Mouse (Mus musculus): ENCODE data around the gene Dlst.
A peak's percentile ranks its signal among the peaks of the same experiment; 100 is the strongest.

Gene Dlst

DNA sequence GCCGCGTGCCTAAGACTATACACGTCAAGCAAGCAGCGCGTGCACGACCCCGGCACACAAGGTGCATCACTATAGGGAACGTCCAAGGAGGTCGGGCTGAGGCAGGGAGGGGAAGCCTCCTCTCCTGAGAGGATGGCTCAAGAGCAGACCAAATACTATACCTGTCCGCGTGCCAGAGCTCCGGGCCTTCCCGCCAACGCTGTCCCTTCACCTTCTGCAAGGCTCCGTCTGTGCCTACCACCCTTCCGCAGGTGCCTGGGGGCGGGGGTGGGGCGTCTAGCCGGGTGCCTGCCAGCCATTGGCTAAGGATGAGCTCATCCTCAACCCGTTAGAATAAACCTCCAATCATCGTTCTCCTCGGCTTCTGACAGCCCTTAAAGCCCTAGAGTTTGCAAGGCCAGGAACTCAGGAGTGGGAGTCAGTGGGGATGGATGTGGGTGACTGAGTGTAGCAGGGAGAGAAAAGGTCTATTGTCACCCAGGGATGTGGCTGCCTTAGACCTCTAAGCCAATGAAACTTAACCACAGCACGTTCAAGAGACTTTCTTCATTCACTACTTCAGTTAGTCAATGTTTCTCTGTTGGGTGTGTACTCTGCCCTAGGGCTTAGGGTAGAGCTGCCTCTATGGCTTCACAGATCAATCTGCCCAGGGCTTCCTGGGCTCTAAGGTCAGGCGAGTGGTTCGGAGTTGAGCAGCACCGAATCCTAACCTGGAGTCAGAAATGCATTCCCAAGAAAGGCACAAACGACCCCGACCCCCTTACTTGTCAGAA lies 40.6 kb downstream of the Dlst start, which contains the start of gene Rps6kl1:
Gene Rps6kl1 (minus strand): TSS at position 263 of the 773 bp plus-strand sequence.
- DNase-seq (ENCODE audit: low spot score) = no peak

DNA sequence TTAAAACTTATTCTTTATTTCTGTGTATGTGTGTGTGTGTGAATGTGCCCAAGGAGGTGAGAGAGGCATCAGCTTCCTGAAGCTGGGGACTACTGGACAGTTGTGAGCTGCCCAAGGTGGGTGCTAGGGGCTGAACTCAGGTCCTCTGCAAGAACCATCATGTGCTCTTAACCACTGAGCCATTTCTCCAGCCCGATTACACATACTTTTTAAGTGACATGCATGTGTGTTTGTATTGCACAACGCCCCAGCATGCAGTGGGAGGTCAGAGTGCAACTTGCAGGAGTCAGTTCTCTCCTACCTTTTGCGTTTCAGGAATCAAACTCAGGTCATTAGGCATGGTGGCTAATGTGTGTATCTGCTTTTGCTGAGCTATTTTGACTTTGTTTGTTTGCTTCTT lies 42.4 kb downstream of the Dlst start:
- DNase-seq (ENCODE audit: low spot score) = no peak

DNA sequence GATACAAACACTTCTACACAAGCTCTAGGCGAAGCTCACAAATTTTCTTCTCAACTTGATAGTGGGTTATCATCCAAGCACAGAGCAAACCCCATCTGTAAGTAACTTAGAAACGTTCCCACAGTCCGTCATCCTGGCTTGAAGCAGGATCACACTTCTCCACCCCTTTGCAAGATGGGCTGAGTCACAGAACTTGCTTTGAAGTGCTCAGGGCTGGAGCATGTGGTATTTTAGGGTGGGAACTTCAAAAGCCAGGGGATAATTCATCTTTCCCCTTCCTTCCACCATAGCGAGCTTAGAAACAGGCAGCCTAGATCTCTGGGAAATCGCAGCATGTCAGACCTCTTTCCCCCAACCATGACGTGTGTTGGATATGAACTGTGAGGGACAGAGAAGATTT lies 45.7 kb downstream of the Dlst start:
- DNase-seq (ENCODE audit: low spot score) = no peak

DNA sequence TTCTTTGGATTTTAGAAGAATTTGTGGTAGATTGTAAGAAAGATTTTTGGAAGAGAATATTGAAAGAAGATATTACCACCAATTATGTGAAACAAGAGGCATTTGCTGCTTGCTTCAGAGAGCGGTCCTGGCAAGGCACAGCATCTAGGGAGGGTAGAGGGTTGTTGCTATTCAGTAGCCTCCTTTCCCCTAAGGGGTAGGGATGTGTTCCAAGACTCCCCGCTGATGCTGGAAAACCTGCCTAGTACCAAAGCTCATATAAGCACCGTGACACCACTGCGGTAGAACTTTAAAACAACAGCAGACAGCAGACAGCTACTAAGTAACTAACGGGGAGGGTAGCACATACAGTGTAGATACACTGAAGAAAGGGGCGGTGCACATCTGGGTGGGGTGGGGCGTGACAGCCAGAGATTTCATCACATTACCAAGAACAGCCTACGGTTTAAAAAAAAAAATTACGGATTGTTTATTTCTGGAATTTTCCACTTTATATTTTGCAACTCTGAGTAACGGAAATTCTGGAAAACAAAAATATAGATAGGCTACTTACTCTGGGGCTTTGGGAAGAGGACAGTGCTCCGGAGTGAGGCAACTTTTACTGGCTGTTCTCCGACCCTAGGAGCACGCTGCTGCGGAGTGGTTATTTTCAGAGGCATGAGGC lies 47.3 kb downstream of the Dlst start:
- no peak for DNase-seq (ENCODE audit: low spot score)

DNA sequence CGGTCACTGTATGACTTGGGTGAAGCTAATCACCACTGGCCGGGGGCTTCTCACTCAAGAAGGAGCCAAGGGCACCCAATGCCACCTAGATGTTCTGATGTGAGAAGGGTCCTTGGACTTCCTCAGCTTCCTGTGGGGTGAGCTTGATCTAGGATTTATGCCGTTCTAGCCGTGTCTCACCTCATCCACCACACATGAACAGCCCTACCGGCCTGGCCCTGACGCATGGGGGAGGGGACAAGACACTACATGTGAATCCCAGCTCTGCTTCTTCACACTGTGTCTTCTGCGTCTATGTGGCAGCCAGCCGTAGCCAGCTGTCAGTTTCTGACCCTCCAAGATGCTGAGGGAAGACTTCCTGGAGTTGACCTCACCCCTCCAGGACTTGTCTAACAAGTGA lies 48.2 kb downstream of the Dlst start:
- no peak for DNase-seq (ENCODE audit: low spot score)

DNA sequence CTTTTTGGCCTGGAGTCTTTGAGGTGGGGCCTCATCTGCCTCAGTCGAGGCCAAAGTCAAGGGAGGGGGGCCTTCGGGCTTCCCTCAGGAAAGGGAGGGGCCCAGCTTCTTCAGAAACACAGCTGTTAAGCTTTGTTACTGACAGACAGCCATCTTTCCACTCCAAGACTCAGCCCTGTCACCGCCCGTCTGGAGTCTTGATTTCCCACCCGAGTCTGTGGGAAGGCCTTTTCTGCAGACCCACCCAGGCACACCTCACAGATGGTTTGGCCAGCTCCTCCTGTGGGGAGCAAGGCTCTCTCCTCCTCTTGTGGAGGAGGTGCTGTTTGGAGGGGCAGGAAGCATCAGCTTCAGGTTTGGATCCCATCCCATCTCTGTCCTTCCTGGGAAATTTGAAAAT lies 49.0 kb downstream of the Dlst start:
- no peak for DNase-seq (ENCODE audit: low spot score)

DNA sequence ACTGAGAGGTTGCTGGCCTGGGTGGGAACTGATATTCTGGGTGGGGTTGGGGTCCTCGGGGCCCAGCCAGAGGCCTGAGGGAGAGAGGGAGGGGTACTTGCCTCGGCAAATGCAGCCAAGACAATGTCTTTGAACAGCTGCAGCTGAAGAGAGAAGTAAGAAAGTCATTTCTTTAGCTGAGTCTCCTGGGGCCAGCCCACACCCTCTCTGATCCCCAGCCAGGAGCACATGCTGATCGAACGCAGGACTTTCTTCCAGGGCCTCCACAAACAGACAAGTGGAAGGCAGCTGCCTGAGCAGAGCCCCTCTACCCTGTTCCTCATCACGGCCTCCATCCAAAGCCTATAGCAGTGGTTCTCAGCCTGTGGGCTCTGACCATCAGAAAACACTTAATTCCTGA lies 54.4 kb downstream of the Dlst start:
- DNase-seq (ENCODE audit: low spot score) = no peak

DNA sequence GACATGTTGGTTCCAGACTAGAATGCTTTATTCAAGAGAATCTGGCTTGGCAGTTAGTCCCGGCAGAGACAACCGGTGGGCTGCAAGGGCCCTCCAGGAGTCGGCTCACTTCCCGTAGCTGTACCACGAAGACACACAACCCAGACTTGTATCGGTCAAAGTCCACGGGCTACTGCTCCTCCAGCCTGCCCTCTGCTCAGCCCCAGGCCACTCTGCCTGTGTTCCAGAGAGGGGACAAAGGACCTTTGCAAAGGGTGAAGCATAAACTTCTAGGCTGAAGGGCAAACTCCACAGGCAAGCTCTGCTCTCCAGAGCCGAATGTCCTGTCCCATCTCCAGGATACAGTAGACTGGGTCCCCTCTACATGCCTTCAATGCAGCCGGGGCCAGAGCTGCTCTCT lies 56.0 kb downstream of the Dlst start:
- no peak for DNase-seq (ENCODE audit: low spot score)

DNA sequence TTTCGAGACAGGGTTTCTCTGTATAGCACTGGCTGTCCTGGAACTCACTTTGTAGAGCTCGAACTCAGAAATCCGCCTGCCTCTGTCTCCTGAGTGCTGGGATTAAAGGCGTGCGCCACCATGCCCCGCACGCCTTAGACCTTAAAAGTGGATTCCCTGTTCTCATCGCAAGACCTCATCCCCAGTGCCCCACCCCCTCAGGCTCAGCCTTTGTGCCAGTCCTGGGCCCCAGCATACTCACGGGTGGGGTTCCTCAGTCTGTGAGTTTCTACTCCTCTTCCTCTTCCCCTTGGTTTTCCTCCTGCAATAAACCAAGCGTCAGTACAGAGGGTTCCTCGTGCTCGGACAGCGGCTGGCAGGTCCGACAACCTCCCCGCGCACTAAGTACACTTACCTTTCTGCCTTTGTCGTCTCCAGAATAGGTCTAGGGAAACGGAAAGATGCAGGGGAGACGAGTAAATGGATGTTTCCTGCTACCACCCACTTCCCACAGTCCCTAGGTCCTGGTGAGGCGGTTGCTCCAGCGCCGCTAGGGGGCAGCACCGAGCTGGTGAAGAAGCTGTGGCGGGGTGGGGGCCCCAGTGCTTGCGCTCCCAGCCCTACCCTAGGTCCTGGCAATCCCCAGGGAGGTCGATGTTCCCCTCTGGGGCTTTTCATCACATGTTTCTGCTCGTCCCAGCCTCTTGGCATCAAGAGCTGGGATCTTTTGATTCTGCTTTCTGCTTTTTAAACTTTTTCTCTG lies 58.7 kb downstream of the Dlst start:
- peak; percentile 69 for DNase-seq (ENCODE audit: low spot score)

DNA sequence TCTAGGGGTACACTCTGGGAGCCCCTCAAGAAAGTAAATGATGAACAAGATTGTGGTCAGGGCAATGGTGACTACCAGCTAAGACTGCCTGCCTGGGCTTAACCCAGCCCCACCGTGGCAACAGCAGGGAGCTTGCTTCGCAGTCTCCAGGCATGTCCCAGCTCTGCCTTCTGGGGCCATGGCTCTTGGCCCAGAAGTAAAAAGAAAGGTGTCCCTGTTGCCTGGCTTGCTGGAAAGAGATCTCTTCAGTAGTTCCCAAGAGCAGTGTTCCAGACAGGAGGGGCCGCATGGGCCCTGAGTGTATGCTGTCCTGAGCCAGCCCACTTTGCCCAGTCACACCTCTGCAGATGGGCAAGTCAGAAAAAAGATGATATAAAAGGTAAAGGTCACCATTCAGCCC lies 59.2 kb downstream of the Dlst start:
- DNase-seq (ENCODE audit: low spot score) = no peak

DNA sequence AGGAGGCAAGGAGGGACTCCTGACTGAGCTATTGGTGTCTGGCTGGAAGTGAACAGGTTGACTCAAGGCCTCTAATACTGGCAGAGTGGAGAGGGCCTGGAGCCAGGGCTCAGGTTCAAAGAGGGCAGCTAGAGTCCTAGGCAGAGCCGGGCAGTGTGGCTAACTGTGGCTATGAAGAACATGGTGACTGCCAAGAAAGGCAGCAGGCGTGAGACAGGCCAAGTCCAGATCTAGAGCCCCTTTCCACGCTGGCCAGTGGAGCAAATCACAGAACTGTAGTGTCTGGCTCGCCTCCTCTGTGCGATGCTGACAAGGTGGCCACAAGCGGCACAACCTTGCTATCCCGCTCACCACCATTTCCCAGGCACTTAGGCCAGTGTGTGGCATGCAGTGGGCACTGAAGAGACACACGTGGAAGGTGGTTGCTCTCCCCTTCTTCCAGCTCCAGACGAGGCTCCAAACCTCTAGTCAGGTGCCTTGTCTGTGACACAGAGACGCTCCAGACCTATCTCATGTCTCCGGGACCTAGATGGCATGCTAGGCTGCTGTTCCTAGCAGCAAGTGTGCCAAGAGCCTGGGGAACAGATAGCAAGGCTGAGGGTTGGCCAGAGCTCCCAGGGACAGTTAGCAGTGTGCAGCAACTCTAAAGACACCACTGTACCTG lies 59.8 kb downstream of the Dlst start:
- no peak for DNase-seq (ENCODE audit: low spot score)

DNA sequence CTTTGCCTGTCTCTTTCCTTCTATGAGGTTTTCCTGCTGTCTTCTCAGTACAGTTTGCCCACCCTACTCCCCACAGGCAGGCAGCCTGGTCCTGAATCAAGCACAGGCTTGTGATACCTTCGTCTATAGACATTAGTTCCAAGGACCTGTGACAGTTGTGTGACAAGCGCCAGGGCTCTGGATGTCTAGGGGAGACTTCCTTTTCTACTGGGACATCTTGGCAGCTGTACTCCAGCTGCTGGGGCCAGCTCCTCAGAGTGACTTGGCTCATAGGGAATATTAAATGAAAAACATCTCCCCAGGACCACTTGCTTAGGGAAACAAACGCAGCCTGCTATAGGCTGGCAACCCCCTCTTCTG lies 60.3 kb downstream of the Dlst start:
- no peak for DNase-seq (ENCODE audit: low spot score)

DNA sequence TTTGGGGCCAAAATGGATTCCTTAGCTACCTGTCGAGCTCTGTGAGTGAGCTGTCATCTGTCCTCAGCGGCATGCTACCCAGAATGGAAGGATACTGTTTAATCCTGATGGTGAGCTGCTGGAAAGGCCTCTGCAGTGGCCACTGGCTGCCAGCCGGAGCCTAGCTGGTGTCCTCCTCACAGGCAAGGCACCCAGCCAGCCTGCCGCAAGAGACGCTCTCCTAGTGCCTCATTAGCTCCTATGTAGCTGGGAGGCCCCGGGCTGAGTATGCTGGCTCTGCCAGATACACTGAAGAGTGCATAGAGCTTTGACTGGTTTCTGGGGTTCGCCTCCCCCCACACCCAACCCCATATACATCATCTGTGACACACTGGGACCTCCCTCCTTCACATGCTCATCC lies 63.4 kb downstream of the Dlst start:
- DNase-seq (ENCODE audit: low spot score) = no peak

DNA sequence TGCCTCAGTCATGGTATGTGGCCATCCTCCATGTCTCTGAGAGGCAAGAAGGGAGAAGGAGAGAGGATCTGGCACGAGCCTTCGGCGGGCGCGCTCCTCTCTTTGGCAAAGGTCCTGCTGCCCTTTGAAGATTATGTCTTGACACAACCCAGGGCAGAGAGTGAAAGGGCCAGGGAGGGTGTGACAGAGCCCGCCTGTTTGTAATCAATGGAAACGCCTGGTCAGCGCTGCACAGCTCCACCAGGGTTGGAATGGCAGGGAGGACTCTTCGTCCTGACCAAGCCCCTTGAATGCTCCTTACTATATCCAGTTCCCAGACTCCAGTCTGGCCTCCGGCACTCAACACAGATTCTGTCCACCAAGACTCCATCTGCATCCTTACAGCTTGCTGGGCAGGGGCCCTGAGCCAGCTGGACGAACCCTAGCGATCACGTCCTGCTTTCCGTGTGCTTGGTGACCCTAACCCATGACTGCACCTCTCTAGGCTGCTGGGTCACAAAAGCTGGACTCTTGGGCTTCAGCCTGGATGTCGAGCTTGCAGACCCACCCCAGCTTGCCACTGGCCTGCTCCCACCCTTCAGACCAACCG lies 64.5 kb downstream of the Dlst start:
- no peak for DNase-seq (ENCODE audit: low spot score)

DNA sequence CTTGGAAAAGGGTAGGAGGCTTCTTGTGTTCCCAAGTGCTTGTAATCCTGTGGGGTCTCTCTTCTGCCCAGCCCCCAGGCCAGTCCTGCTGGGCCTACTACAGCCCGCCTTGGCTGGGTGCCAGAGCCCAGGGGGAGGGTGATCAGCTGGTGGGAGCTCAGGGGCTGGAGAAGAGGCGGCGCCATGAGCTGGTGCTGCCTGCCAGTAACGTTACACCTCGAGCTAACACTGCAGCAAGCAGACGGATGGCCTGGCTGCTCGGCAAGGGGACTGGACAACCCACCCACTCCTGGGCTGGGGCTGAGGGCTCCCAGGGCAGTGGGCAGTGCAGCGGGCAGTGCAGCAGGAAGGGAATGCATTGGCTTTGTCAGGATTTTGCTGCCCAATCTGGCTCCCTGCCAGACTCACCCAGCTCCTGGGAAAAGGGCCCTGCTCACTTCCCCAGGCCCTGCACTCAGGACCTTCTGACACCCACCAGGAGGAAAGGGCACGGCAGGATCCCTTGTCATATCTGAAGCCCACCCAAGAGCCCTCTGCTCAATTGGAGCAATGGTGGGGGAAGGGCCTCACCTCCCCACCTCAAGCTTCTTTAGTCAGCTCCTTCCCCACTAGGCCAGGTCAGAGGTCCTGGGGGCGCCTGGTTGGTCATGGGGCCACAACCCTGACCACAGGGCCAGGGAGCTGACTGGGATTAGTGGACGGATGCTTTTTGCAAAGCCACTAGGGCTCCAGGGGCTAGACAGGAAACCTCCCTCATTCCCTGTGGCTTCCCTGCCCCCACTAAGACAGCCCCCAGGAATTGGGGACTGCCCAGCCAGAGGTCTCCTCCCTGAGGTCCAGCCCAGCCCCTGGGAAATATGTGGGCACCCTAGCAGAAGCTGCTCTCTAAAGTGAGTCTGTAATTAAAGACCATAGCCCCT lies 65.6 kb downstream of the Dlst start:
- no peak for DNase-seq (ENCODE audit: low spot score)

DNA sequence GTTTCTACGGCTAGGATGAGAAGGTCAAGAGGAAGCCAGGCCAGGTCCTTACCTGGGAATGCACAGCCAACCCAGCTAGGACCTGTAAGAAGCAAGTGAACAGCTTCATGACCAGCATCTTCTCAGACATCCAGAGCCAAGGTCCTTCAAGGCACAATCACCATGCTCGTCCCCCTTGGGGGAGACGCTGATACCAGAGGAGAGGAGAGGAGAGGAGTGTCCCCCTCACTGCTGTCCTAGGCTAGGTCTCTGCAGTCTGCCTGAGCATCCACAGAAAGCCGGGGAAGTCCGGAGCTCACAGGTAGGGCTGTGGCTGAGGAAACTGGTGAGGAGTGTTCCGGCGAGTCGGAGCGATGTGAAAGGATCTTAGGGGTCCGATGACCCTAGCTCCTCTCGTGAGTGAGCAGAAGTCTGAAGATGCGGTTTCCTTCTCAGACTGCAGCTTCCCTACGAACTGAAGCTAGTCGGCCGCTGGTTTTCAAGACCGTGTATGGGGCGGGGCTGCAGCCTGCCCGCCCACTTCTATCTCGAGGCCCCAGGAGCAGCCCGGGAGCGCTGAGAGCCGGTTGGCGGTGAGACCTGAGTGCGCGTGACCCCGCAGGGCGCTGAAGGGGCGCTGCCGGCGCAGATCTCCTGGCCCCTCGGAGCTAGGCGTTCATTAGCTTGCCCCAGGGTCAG lies 66.4 kb downstream of the Dlst start:
- DNase-seq (ENCODE audit: low spot score) = no peak

DNA sequence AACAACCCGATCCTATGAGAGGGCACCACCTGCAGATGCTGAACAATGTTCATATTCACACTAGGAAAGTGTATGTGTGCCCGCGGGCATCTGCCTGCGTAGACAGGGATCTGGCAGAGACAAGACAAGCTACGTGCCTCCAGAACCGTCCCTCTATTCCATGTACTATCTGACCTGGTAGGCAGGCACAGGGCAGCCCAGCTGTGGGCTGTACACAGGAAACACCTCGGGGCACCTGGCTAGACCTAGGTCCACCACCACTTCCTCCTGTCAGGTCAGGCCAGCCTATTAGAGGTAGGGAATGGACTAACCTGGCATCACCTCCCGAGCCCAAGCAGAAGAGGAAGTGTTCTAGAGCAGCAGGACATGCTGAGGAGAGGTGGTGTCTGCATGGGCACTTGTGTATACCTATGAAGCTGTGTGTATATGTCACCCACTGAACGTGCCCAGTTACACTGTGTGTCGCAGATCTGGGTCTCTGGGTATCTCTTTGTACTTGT lies 67.2 kb downstream of the Dlst start, which contains the start of gene Pgf:
Gene Pgf (minus strand): TSS at position 51 of the 500 bp plus-strand sequence.
- no peak for DNase-seq (ENCODE audit: low spot score)

DNA sequence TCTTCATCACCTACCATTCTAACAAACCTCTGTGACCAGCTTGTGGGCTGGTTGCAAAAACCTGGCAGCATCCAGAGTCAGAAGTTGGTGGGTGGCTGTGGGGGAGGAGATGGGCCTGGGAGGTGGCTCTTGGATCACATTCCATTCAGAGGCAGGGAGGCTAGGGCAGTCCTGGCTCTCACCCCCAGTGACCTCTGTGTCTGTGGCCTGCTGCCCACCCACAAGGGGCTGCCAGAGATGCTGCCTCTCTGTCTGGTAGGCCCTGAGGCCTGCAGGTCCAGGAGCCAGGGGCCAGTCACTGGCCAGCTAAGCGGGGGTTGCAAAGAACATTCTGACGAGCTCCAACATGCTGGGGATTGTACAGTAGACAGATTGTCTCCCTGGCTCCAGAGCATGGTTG lies 67.7 kb downstream of the Dlst start:
- no peak for DNase-seq (ENCODE audit: low spot score)

DNA sequence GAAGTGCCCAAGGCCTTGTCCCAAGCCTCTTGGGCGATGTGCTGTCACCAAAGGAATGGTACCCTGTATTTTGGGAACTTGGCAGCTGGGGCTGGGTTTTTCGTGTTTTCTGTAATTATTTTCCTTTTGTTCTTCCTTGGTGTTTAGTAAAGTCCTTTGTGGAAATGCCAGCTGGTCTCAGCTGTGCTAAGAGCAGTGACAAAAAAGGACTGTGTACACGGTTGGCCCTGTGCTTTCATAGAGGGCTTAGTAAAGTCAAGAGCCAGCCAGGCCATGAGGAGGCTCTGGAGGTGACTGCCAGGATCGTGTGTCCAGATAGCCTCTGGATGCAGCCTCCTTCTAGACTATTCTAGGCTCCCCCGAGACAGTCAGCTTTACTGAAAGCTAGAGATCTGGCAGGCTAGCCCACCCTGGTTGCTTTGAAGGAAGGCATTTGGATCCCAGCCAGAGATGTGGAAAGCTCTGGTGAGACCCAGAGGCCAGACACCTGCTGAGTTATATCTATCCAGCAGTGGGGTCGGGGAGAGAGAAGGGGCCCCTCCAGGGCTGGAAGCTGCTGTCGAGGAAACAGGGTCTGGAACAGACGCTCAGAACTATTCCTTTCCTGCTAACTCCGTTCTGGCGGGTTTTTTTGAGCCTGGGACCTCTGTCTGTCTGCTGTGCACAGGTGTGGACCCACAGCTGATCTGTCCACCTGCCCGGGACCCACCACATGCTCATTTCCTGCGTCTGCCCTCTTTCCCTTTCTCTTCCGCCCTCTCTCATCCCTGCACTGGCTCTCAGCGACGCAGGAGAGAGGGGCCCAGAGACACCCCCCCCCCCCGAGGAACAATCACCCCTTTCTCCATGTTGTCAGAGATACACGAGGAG lies 71.1 kb downstream of the Dlst start:
- no peak for DNase-seq (ENCODE audit: low spot score)

DNA sequence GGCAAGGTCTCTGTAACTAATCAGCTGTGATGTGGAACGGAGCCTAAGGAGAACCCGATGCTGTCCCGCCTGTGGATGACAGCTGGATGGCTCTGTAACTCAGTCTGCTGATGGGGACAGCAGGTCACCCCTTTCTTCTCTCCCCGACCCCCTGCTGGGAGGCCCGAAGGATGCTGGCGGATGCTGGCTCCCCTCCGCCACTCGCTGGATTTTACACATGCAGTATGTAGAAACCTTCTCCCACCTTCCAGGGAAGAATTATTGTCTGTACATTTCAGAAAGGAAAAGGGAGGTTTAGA lies 71.7 kb downstream of the Dlst start:
- DNase-seq (ENCODE audit: low spot score) = no peak
